Mouse (Mus musculus): ENCODE data around the gene Serinc3. TPM values are rescaled to one million over a fixed set of nuclear protein-coding genes. Genes with fewer than 3 reads are reported as not detected.

Gene Serinc3
- total and polyA plus RNA-seq, 2 experiments from 2014 or later = 31.7 to 98.2 TPM

- Histone ChIP-seq H3K9ac (no peak overlapping the region), H3K9me3 (ENCODE audit: low read length) (no peaks in the 10 kb centered on the region), H3K27ac (ENCODE audit: low read depth, low read length) (no peak overlapping the region), H3K36me3 (ENCODE audit: insufficient read depth) (no peaks in the 10 kb centered on the region), H3K4me2 (ENCODE audit: low read depth) (no peak overlapping the region), H3K4me3 (ENCODE audit: low read depth, low read length) (no peak overlapping the region), H3K4me1 (ENCODE audit: insufficient read depth) (no peaks in the 10 kb centered on the region), H3K27me3 (ENCODE audit: insufficient read depth, low read length) (no peaks in the 10 kb centered on the region)
- no peak for ATAC-seq
- DNase-seq = no peak
- 80% methylated on average over 3 of the region's 3 CpGs for WGBS
- TF ChIP-seq CTCF (IDR thresholded peaks at IDR 0.05; ENCODE audit: low read depth) = no peak
Observed at GRCm38 (mm10) chr2:163574321-163574720, 70.6 kb downstream of the Serinc3 start.

Other genes starting within 250 kb of the Serinc3 start
- gene Jph2, start 247.1 kb downstream of the Serinc3 start, total RNA-seq (2014; rRNA removed) = 0.69 and 1.9 TPM in 2 replicates
- gene Jph2, start 247.1 kb downstream of the Serinc3 start, polyA plus RNA-seq (2015; fragmentation: Nextera tagmentation; extraction: Ambion mirVana) = 0.40 and 0.82 TPM in 2 replicates
- gene Oser1, start 220.4 kb downstream of the Serinc3 start, total RNA-seq (2014; rRNA removed) = 25.2 and 26.6 TPM in 2 replicates
- 52.4 and 57.3 TPM in 2 replicates for gene Oser1, start 220.4 kb downstream of the Serinc3 start, polyA plus RNA-seq (2015; fragmentation: Nextera tagmentation; extraction: Ambion mirVana)
- 95.2 and 106 TPM in 2 replicates for gene Gdap1l1, start 206.7 kb downstream of the Serinc3 start, total RNA-seq (2014; rRNA removed)
- 123 and 134 TPM in 2 replicates for gene Gdap1l1, start 206.7 kb downstream of the Serinc3 start, polyA plus RNA-seq (2015; fragmentation: Nextera tagmentation; extraction: Ambion mirVana)
- 16.2 and 25.8 TPM in 2 replicates for gene Fitm2, start 172.5 kb downstream of the Serinc3 start, total RNA-seq (2014; rRNA removed)
- 8.9 and 11.7 TPM in 2 replicates for gene Fitm2, start 172.5 kb downstream of the Serinc3 start, polyA plus RNA-seq (2015; fragmentation: Nextera tagmentation; extraction: Ambion mirVana)
- 0.85 and 1.1 TPM in 2 replicates for gene R3hdml, start 152.8 kb downstream of the Serinc3 start, total RNA-seq (2014; rRNA removed)
- 0.56 and 0.60 TPM in 2 replicates for gene R3hdml, start 152.8 kb downstream of the Serinc3 start, polyA plus RNA-seq (2015; fragmentation: Nextera tagmentation; extraction: Ambion mirVana)
- not detected in 2 replicates for gene Hnf4a, start 138.3 kb downstream of the Serinc3 start, total RNA-seq (2014; rRNA removed)
- not detected in 2 replicates for gene Hnf4a, start 138.3 kb downstream of the Serinc3 start, polyA plus RNA-seq (2015; fragmentation: Nextera tagmentation; extraction: Ambion mirVana)
- 80.6 and 89.2 TPM in 2 replicates for gene Ttpal, start 42.8 kb downstream of the Serinc3 start, total RNA-seq (2014; rRNA removed)
- 23.5 and 32.1 TPM in 2 replicates for gene Ttpal, start 42.8 kb downstream of the Serinc3 start, polyA plus RNA-seq (2015; fragmentation: Nextera tagmentation; extraction: Ambion mirVana)
- 114 and 138 TPM in 2 replicates for gene Pkig, start 13.3 kb upstream of the Serinc3 start, total RNA-seq (2014; rRNA removed)
- gene Pkig, start 13.3 kb upstream of the Serinc3 start, polyA plus RNA-seq (2015; fragmentation: Nextera tagmentation; extraction: Ambion mirVana) = 211 and 214 TPM in 2 replicates
- gene Ada, start 105.1 kb upstream of the Serinc3 start, total RNA-seq (2014; rRNA removed) = 4.3 and 6.2 TPM in 2 replicates
- 4.6 and 5.4 TPM in 2 replicates for gene Ada, start 105.1 kb upstream of the Serinc3 start, polyA plus RNA-seq (2015; fragmentation: Nextera tagmentation; extraction: Ambion mirVana)
- not detected in 2 replicates for gene Ccn5, start 175.7 kb upstream of the Serinc3 start, total RNA-seq (2014; rRNA removed)
- gene Ccn5, start 175.7 kb upstream of the Serinc3 start, polyA plus RNA-seq (2015; fragmentation: Nextera tagmentation; extraction: Ambion mirVana) = 0.31 and 0.43 TPM in 2 replicates
- 0.19 TPM in 1 of 2 replicates, not detected in the other for gene Kcnk15, start 208.5 kb upstream of the Serinc3 start, total RNA-seq (2014; rRNA removed)
- gene Kcnk15, start 208.5 kb upstream of the Serinc3 start, polyA plus RNA-seq (2015; fragmentation: Nextera tagmentation; extraction: Ambion mirVana) = 0.15 TPM in 1 of 2 replicates, not detected in the other

All from forebrain, postnatal 0 days (tissue).